Mouse (Mus musculus) kidney, adult 2 months (tissue): ENCODE measurements around the gene Psmb2.

Experiments used
- CTCF ChIP-seq: fragments of 200-500 bp; conservative IDR thresholded peaks from 2 replicates; pipeline ENCODE4 v1.5.1; 2011; ENCODE audit warnings: low read depth, mild to moderate bottlenecking, control low read depth, low read length, moderate library complexity, mixed read lengths; ENCODE audit not compliant: insufficient read depth, insufficient read length
- POLR2A ChIP-seq: fragments of 200-500 bp; IDR thresholded peaks from one replicate; pipeline ENCODE4 v1.6.1; 2011; ENCODE audit warnings: low read depth, low read length, control low read depth

DNA sequence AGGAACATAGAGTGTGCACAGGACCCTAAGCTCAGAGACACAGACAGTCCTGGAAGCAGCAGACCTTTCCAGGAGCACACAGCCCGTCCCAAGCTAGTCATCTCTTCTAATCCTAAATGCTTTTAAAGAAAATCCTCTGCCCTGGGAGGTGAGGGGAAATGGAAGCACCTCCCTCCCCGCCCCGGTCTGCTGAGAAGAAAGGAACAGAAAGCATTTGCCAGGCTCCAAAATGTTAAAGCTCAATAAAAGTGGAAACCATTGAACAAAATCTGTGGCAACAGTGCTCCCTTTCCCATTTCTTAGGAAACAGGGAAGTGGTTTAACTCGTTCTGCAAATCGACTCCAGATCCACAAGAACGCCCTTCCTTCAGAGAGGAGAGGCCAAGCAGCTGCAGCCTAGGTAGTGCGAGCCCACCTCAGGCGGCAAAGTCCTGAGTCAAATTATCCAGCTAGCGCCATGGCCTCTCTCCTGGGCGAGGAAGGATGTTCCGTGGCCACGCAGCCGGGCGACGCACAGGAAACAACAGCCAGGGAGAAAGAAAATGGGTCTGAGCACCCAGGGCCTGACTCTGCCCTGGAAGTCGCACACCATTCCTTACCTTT lies 56.7 kb downstream of the Psmb2 start:
- no peak for TF ChIP-seq CTCF
- TF ChIP-seq POLR2A: no peak
